Mouse (Mus musculus): Measurements from ENCODE around the gene Sms. TPM values are rescaled to one million over a fixed set of nuclear protein-coding genes. Genes with fewer than 3 reads are reported as not detected.

Sms gene
- 18.6 and 19.2 TPM in 2 replicates for polyA plus RNA-seq (2015; fragmentation: Nextera tagmentation; extraction: Ambion mirVana)

GRCm38 (mm10) chrX:157491944-157492726, at the start of gene Sms:
Gene Sms, minus strand, starts transcription at chrX:157492287.

GRCm38 (mm10) chrX:157415212-157415611, 76.9 kb downstream of the Sms start, which contains the start of gene Phex:
Gene Phex, minus strand, starts transcription at chrX:157415312.

Other genes with a start within 250 kb of the Sms start
- gene Phex, start 77.0 kb downstream of the Sms start, polyA plus RNA-seq (2015; fragmentation: Nextera tagmentation; extraction: Ambion mirVana), result not detected in 2 replicates
- gene Yy2, start 76.7 kb upstream of the Sms start, polyA plus RNA-seq (2015; fragmentation: Nextera tagmentation; extraction: Ambion mirVana), result 1.3 and 1.8 TPM in 2 replicates
- 8.9 and 10.4 TPM in 2 replicates for gene Mbtps2, start 106.4 kb upstream of the Sms start, polyA plus RNA-seq (2015; fragmentation: Nextera tagmentation; extraction: Ambion mirVana)
- gene Smpx, start 206.6 kb upstream of the Sms start, polyA plus RNA-seq (2015; fragmentation: Nextera tagmentation; extraction: Ambion mirVana), result 3.8 and 5.7 TPM in 2 replicates